ENCODE assay signal across 8 mouse cellular contexts in genomic region chr8:106937081-106937800, GRCm38 (mm10). TPM values are rescaled to one million over a fixed set of nuclear protein-coding genes. Genes with fewer than 3 reads are reported as not detected.
DNase-seq lines count a peak whose midpoint lies in the region; ATAC-seq and TF ChIP-seq lines count a peak whose summit lies in the region.

No protein-coding gene starts in this region.

- H3K79me2 ChIP-seq in myocyte (ENCODE audit: control insufficient read depth, insufficient read depth): peaks cover 53% of the 10 kb centered on the region

- H3K4me3 ChIP-seq in layer of hippocampus, adult 2 months: peak overlapping the region; percentile 82
- peak overlapping the region; percentile 24 for H3K4me3 ChIP-seq in bone marrow, adult 2 months (replicated peaks; ENCODE audit: control insufficient read depth, low read depth, low read length)
- peak overlapping the region; percentile 92 for H3K4me3 ChIP-seq in hindbrain, postnatal 0 days (ENCODE audit: low read length)
- peak overlapping the region; percentile 62 for H3K4me3 ChIP-seq in myocyte

- peak overlapping the region; percentile 95 for H3K27ac ChIP-seq in layer of hippocampus, adult 2 months
- H3K27ac ChIP-seq in bone marrow, adult 2 months (ENCODE audit: control insufficient read depth, insufficient read depth, low read depth, low read length, poor library complexity): no peak overlapping the region
- peak overlapping the region; percentile 84; the same call in 1 of the 2 replicates for H3K27ac ChIP-seq in hindbrain, postnatal 0 days

- H3K27me3 ChIP-seq in hindbrain, postnatal 0 days (ENCODE audit: insufficient read depth, low read length): no peaks in the 10 kb centered on the region
- H3K27me3 ChIP-seq in myocyte (ENCODE audit: control insufficient read depth, insufficient read depth, insufficient read length): no peaks in the 10 kb centered on the region

- H3K9ac ChIP-seq in hindbrain, postnatal 0 days (replicated peaks; ENCODE audit: low read length): peak overlapping the region; percentile 86

- H3K9me3 ChIP-seq in hindbrain, postnatal 0 days (ENCODE audit: low read length): no peaks in the 10 kb centered on the region

- TF ChIP-seq POLR2A in bone marrow, adult 2 months (IDR thresholded peaks at IDR 0.05; ENCODE audit: borderline replicate concordance, control insufficient read depth, low read depth, low read length): no peak
- TF ChIP-seq POLR2A in myocyte (IDR thresholded peaks at IDR 0.05; ENCODE audit: insufficient read length, low read depth): no peak

- H3ac ChIP-seq in myocyte (ENCODE audit: control insufficient read depth, insufficient read length): peak overlapping the region; percentile 94

- peak overlapping the region; percentile 72 for H3K4me2 ChIP-seq in hindbrain, postnatal 0 days (ENCODE audit: low read depth, low read length)
- peak overlapping the region; percentile 79 for H3K4me2 ChIP-seq in myocyte (ENCODE audit: low read depth)

- DNase-seq in layer of hippocampus, adult 2 months (ENCODE audit: low spot score in 2 of 2): no peak
- no peak for DNase-seq in layer of hippocampus, adult 9-11 months
- DNase-seq in hindbrain, postnatal 0 days (ENCODE audit: low spot score): no peak
- no peak for DNase-seq in left cerebral cortex, adult 9 months (ENCODE audit: low spot score in 2 of 2)
- DNase-seq in spleen, postnatal 4 days (ENCODE audit: low spot score in 2 of 2): no peak

- TF ChIP-seq CTCF in layer of hippocampus, adult 2 months (conservative IDR thresholded peaks at IDR 0.05): peak; percentile 14; the same call in 1 of the 2 replicates
- no peak for TF ChIP-seq CTCF in bone marrow, adult 2 months (IDR thresholded peaks at IDR 0.05; ENCODE audit: control insufficient read depth, insufficient read depth, low read length)
- TF ChIP-seq CTCF in hindbrain, postnatal 0 days (IDR thresholded peaks at IDR 0.05; ENCODE audit: low read depth): no peak

- no peak for ATAC-seq in hindbrain, postnatal 0 days
- no peak for ATAC-seq in erythroblast, adult 5-6 weeks (replicated peaks; ENCODE audit: low FRiP score, poor library complexity, severe bottlenecking)

- peaks cover 3% of the 10 kb centered on the region for H3K4me1 ChIP-seq in bone marrow, adult 2 months (ENCODE audit: control insufficient read depth, insufficient read depth, low read length)
- 0 out of 2 replicates have a peak, but pooled peaks cover 8% of the 10 kb centered on the region for H3K4me1 ChIP-seq in hindbrain, postnatal 0 days (ENCODE audit: insufficient read depth, low read length)

- H3K36me3 ChIP-seq in hindbrain, postnatal 0 days (ENCODE audit: insufficient read depth, low read length): no peaks in the 10 kb centered on the region
- no peaks in the 10 kb centered on the region for H3K36me3 ChIP-seq in myocyte (ENCODE audit: control insufficient read depth, insufficient read depth)

- 57% methylated on average over 14 of the region's 14 CpGs for WGBS in bone marrow, adult 2 months
- WGBS in hindbrain, postnatal 0 days: 29% methylated on average over 14 of the region's 14 CpGs

TF ChIP-seq in myocyte, 11 proteins besides CTCF, POLR2A, EP300 and RAD21:
- TF ChIP-seq MAX (IDR thresholded peaks at IDR 0.05; ENCODE audit: low read depth) (no peak), E2F4 (IDR thresholded peaks at IDR 0.05; ENCODE audit: insufficient read depth) (no peak), TCF12 (IDR thresholded peaks at IDR 0.05; ENCODE audit: insufficient read depth, poor library complexity, severe bottlenecking) (no peak), SRF (IDR thresholded peaks at IDR 0.05; ENCODE audit: control insufficient read depth, insufficient read length, low read depth) (no peak), REST (IDR thresholded peaks at IDR 0.05; ENCODE audit: insufficient read depth, insufficient read length) (no peak), CEBPB (IDR thresholded peaks at IDR 0.05; ENCODE audit: insufficient read depth, poor library complexity, severe bottlenecking) (no peak), MYOD1 (IDR thresholded peaks at IDR 0.05; ENCODE audit: control insufficient read depth in 1 of 3, insufficient read length in 2 of 3, low read depth in 2 of 3) (no peak), MYOG (IDR thresholded peaks at IDR 0.05; ENCODE audit: control insufficient read depth in 1 of 3, insufficient read depth in 1 of 3, insufficient read length in 2 of 3, low read depth in 2 of 3) (no peak), POLR2AphosphoS2 (IDR thresholded peaks at IDR 0.05; ENCODE audit: insufficient read length, low read depth) (no peak), USF1 (IDR thresholded peaks at IDR 0.05; ENCODE audit: low read depth) (no peak), TCF3 (IDR thresholded peaks at IDR 0.05; ENCODE audit: insufficient read length, low read depth) (no peak)

RNA-seq across cellular contexts. Expression of gene Sntb2, which starts 1.7 kb away (rescaled TPM):
- total RNA-seq in layer of hippocampus, adult 2 months (2021): 10 to 100 TPM; 24.8 to 24.9 TPM
- 1.7 and 5.2 TPM in 2 replicates for polyA plus RNA-seq in bone marrow, adult 2 months (2011; ENCODE audit: insufficient read depth, insufficient read length, low replicate concordance, missing spikeins)
- total RNA-seq in hindbrain, postnatal 0 days (2014; rRNA removed): 7.3 and 8.7 TPM in 2 replicates
- polyA plus RNA-seq in hindbrain, postnatal 0 days (2015; fragmentation: Nextera tagmentation; extraction: Ambion mirVana): 4.6 and 6.0 TPM in 2 replicates
- polyA plus RNA-seq in myocyte (2012; fragmentation: generic; extraction: Trizol): 5.6 TPM
- 2.1 and 4.2 TPM in 2 replicates for total RNA-seq in erythroblast, adult 5-6 weeks (2015; ENCODE audit: low replicate concordance)
- 1.7 and 2.9 TPM in 2 replicates for total RNA-seq in erythroblast, adult 5-6 weeks (2017; ENCODE audit: low replicate concordance)

RNA-seq across cellular contexts. Expression of gene Utp4, which starts 43.8 kb away (rescaled TPM):
- 10 to 100 TPM; 43.4 to 47.9 TPM for total RNA-seq in layer of hippocampus, adult 2 months (2021)
- 7.0 and 18.9 TPM in 2 replicates for polyA plus RNA-seq in bone marrow, adult 2 months (2011; ENCODE audit: insufficient read depth, insufficient read length, low replicate concordance, missing spikeins)
- total RNA-seq in hindbrain, postnatal 0 days (2014; rRNA removed): 21.1 and 25.5 TPM in 2 replicates
- polyA plus RNA-seq in hindbrain, postnatal 0 days (2015; fragmentation: Nextera tagmentation; extraction: Ambion mirVana): 28.7 and 29.5 TPM in 2 replicates
- 45.8 TPM for polyA plus RNA-seq in myocyte (2012; fragmentation: generic; extraction: Trizol)
- 12.7 and 22.6 TPM in 2 replicates for total RNA-seq in erythroblast, adult 5-6 weeks (2015; ENCODE audit: low replicate concordance)
- 5.4 and 9.1 TPM in 2 replicates for total RNA-seq in erythroblast, adult 5-6 weeks (2017; ENCODE audit: low replicate concordance)

Comparison
In these comparisons a context has a peak if more than half of its experiments do, and no peak if none do; other contexts are left out.
1. H3K4me3 ChIP-seq: peak in every context shown above with its lines; median percentile 92 in hindbrain, postnatal 0 days; 82 in layer of hippocampus, adult 2 months; 62 in myocyte; 24 in bone marrow, adult 2 months.